Comparison of ENCODE assay signal across 8 mouse cellular contexts in genomic region chr4:45107601-45108277, GRCm38 (mm10). TPM values are rescaled to one million over a fixed set of nuclear protein-coding genes. Genes with fewer than 3 reads are reported as not detected.
DNase-seq lines count a peak whose midpoint lies in the region; ATAC-seq and TF ChIP-seq lines count a peak whose summit lies in the region.

TSS of gene Tomm5 (minus strand) at chr4:45108114.

- peak within 1 kb of the TSS; percentile 78 for H3K4me2 ChIP-seq in heart, embryonic 15.5 days
- peak within 1 kb of the TSS; percentile 76 for H3K4me2 ChIP-seq in liver, embryonic 14.5 days (ENCODE audit: low read depth)
- peak within 1 kb of the TSS; percentile 57 for H3K4me2 ChIP-seq in neural tube, embryonic 11.5 days (ENCODE audit: low read depth)
- peak within 1 kb of the TSS; percentile 70 for H3K4me2 ChIP-seq in stomach, postnatal 0 days (replicated peaks; ENCODE audit: low read depth)

- DNase-seq in CD8-positive naive resting alpha-beta T cell, adult 2 months (ENCODE audit: low read depth in 2 of 2, low spot score in 2 of 2): peak; percentile 83 to 85
- peak; percentile 84 for DNase-seq in c-Kit-positive CD71-negative TER-119-negative erythroid progenitor cells, embryonic 14.5 days (ENCODE audit: low read depth)
- peak; percentile 87 for DNase-seq in forebrain, embryonic 10.5 days (ENCODE audit: extremely low spot score, low spot score)
- DNase-seq in kidney, postnatal 25 days: peak; percentile 93 to 95
- peak; percentile 81 to 84 (median 82) for DNase-seq in liver, embryonic 14.5 days (ENCODE audit: low read depth in 3 of 3, low spot score in 3 of 3)
- DNase-seq in neural tube, embryonic 11.5 days (ENCODE audit: low spot score): peak; percentile 87
- DNase-seq in stomach, postnatal 0 days (ENCODE audit: low spot score): peak; percentile 91

- no peaks in the 10 kb centered on the region for H3K9me3 ChIP-seq in forebrain, embryonic 10.5 days
- H3K9me3 ChIP-seq in heart, embryonic 15.5 days (replicated peaks): no peaks in the 10 kb centered on the region
- no peaks in the 10 kb centered on the region for H3K9me3 ChIP-seq in liver, embryonic 14.5 days (ENCODE audit: control insufficient read depth, low read length)
- H3K9me3 ChIP-seq in neural tube, embryonic 11.5 days (ENCODE audit: control insufficient read depth, low read length): no peaks in the 10 kb centered on the region
- no peaks in the 10 kb centered on the region for H3K9me3 ChIP-seq in stomach, postnatal 0 days (ENCODE audit: control insufficient read depth, low read length)

- H3K27ac ChIP-seq in forebrain, embryonic 10.5 days: peak within 1 kb of the TSS; percentile 89
- H3K27ac ChIP-seq in heart, embryonic 15.5 days: peak within 1 kb of the TSS; percentile 77
- H3K27ac ChIP-seq in liver, embryonic 14.5 days: peak within 1 kb of the TSS; percentile 16; the same call in 1 of the 2 replicates
- no peak within 1 kb of the TSS for H3K27ac ChIP-seq in neural tube, embryonic 11.5 days (ENCODE audit: low read depth, low read length)
- peak within 1 kb of the TSS; percentile 76 for H3K27ac ChIP-seq in stomach, postnatal 0 days (replicated peaks)

- no peaks in the 10 kb centered on the region for H3K27me3 ChIP-seq in forebrain, embryonic 10.5 days (ENCODE audit: poor library complexity, severe bottlenecking)
- no peaks in the 10 kb centered on the region for H3K27me3 ChIP-seq in heart, embryonic 15.5 days
- no peaks in the 10 kb centered on the region for H3K27me3 ChIP-seq in liver, embryonic 14.5 days (ENCODE audit: control insufficient read depth, insufficient read depth, low read length)
- no peaks in the 10 kb centered on the region for H3K27me3 ChIP-seq in neural tube, embryonic 11.5 days (ENCODE audit: control insufficient read depth, insufficient read depth, low read length)
- H3K27me3 ChIP-seq in stomach, postnatal 0 days (ENCODE audit: control insufficient read depth, insufficient read depth, low read length): no peaks in the 10 kb centered on the region

- no peak for TF ChIP-seq EP300 in liver, embryonic 14.5 days (IDR thresholded peaks at IDR 0.05; ENCODE audit: low read depth)
- TF ChIP-seq EP300 in stomach, postnatal 0 days (optimal IDR thresholded peaks at IDR 0.05): no peak

- peaks cover 35% of the 10 kb centered on the region for H3K36me3 ChIP-seq in forebrain, embryonic 10.5 days (replicated peaks)
- H3K36me3 ChIP-seq in heart, embryonic 15.5 days: peaks cover 29% of the 10 kb centered on the region
- H3K36me3 ChIP-seq in liver, embryonic 14.5 days (replicated peaks; ENCODE audit: control insufficient read depth, insufficient read depth, low read depth): peaks cover 4% of the 10 kb centered on the region
- H3K36me3 ChIP-seq in neural tube, embryonic 11.5 days (ENCODE audit: control insufficient read depth, insufficient read depth, low read length): no peaks in the 10 kb centered on the region; the same call in 1 of the 2 replicates
- peaks cover 5% of the 10 kb centered on the region for H3K36me3 ChIP-seq in stomach, postnatal 0 days (ENCODE audit: control insufficient read depth, insufficient read depth, low read length)

- peak; percentile 94 for ATAC-seq in heart, embryonic 15.5 days (replicated peaks; ENCODE audit: insufficient number of reproducible peaks, insufficient read depth, low FRiP score, low read depth)
- ATAC-seq in liver, embryonic 14.5 days (ENCODE audit: insufficient read depth): peak; percentile 94
- peak; percentile 86 for ATAC-seq in neural tube, embryonic 11.5 days (ENCODE audit: insufficient read depth, low FRiP score, low TSS enrichment)
- peak; percentile 96 for ATAC-seq in stomach, postnatal 0 days (ENCODE audit: low FRiP score, low TSS enrichment)

- peak within 1 kb of the TSS; percentile 99 for H3K4me3 ChIP-seq in forebrain, embryonic 10.5 days
- H3K4me3 ChIP-seq in heart, embryonic 15.5 days: peak within 1 kb of the TSS; percentile 99
- H3K4me3 ChIP-seq in liver, embryonic 14.5 days (ENCODE audit: insufficient read depth in 1 of 2, low read depth in 2 of 2, low read length in 2 of 2): peak within 1 kb of the TSS; percentile 79 to 97
- H3K4me3 ChIP-seq in neural tube, embryonic 11.5 days (ENCODE audit: low read depth, low read length): peak within 1 kb of the TSS; percentile 66
- H3K4me3 ChIP-seq in stomach, postnatal 0 days (ENCODE audit: low read depth, low read length): peak within 1 kb of the TSS; percentile 75

- H3K9ac ChIP-seq in heart, embryonic 15.5 days: peak within 1 kb of the TSS; percentile 98
- H3K9ac ChIP-seq in liver, embryonic 14.5 days (replicated peaks): peak within 1 kb of the TSS; percentile 83
- peak within 1 kb of the TSS; percentile 83 for H3K9ac ChIP-seq in neural tube, embryonic 11.5 days (ENCODE audit: low read length)
- peak within 1 kb of the TSS; percentile 84 for H3K9ac ChIP-seq in stomach, postnatal 0 days (ENCODE audit: low read length)

- peaks cover 19% of the 10 kb centered on the region for H3K4me1 ChIP-seq in forebrain, embryonic 10.5 days
- peaks cover 18% of the 10 kb centered on the region for H3K4me1 ChIP-seq in heart, embryonic 15.5 days (replicated peaks)
- peaks cover 2 to 7% of the 10 kb centered on the region in 2 experiments; a peak in 2 of 4 replicates for H3K4me1 ChIP-seq in liver, embryonic 14.5 days (replicated peaks; ENCODE audit: control insufficient read depth in 2 of 2, insufficient read depth in 2 of 2, low read length in 1 of 2)
- peaks cover 7% of the 10 kb centered on the region; the same call in 1 of the 2 replicates for H3K4me1 ChIP-seq in neural tube, embryonic 11.5 days (ENCODE audit: control insufficient read depth, insufficient read depth, low read length)
- H3K4me1 ChIP-seq in stomach, postnatal 0 days (replicated peaks; ENCODE audit: control insufficient read depth, insufficient read depth): no peaks in the 10 kb centered on the region

- under 1% methylated on average over 39 of the region's 39 CpGs for WGBS in forebrain, embryonic 10.5 days
- WGBS in heart, embryonic 15.5 days: under 1% methylated on average over 39 of the region's 39 CpGs
- under 1% methylated on average over 39 of the region's 39 CpGs for WGBS in liver, embryonic 14.5 days (ENCODE audit: insufficient replicate concordance)
- WGBS in neural tube, embryonic 11.5 days: 0% methylated on average over 38 of the region's 39 CpGs
- under 1% methylated on average over 39 of the region's 39 CpGs for WGBS in stomach, postnatal 0 days

- TF ChIP-seq CTCF in liver, embryonic 14.5 days (IDR thresholded peaks at IDR 0.05; ENCODE audit: low read depth): peak; percentile 75
- TF ChIP-seq CTCF in stomach, postnatal 0 days (IDR thresholded peaks at IDR 0.05; ENCODE audit: low read depth): peak; percentile 92

RNA-seq across cellular contexts. Expression of gene Tomm5, which starts in this region (rescaled TPM):
- 234 and 236 TPM in 2 replicates for polyA plus RNA-seq in forebrain, embryonic 10.5 days (2016; fragmentation: Nextera tagmentation; extraction: Ambion mirVana)
- 210 and 237 TPM in 2 replicates for polyA plus RNA-seq in heart, embryonic 15.5 days (2015; fragmentation: Nextera tagmentation; extraction: Ambion mirVana)
- 126 and 145 TPM in 2 replicates for polyA plus RNA-seq in liver, embryonic 14.5 days (2012; rRNA removed)
- 209 and 213 TPM in 2 replicates for polyA plus RNA-seq in liver, embryonic 14.5 days (2014; fragmentation: Nextera tagmentation; extraction: Ambion mirVana)
- 168 and 187 TPM in 2 replicates for polyA plus RNA-seq in neural tube, embryonic 11.5 days (2014; fragmentation: Nextera tagmentation; extraction: Ambion mirVana)
- polyA plus RNA-seq in stomach, postnatal 0 days (2015; fragmentation: Nextera tagmentation; extraction: Ambion mirVana): 243 and 257 TPM in 2 replicates
